Mouse (Mus musculus) neural tube, embryonic 14.5 days (tissue): Measurements from ENCODE around the gene Cwc22. TPM values are rescaled to one million over a fixed set of nuclear protein-coding genes. Genes with fewer than 3 reads are reported as not detected.

Experiments
- ATAC-seq: fragments of 200-750 bp; cut with Nextera tagmentation; 2 replicates; pipeline ENCODE4 v1.8.0; 2017; ENCODE audit warnings: low read depth, mild to moderate bottlenecking, moderate TSS enrichment, moderate library complexity
- H3K27ac ChIP-seq: fragments of 300-500 bp; sonication (generic); 2 replicates; pipeline ENCODE4 v1.5.1; 2014; ENCODE audit warnings: low read depth, mild to moderate bottlenecking, control low read depth, low read length, moderate library complexity, mixed read lengths
- H3K27me3 ChIP-seq: fragments of 300-500 bp; sonication (generic); 2 replicates; pipeline ENCODE4 v1.6.1; 2014; ENCODE audit warnings: low read length; ENCODE audit not compliant: control insufficient read depth, insufficient read depth
- H3K36me3 ChIP-seq: fragments of 300-500 bp; sonication (generic); 2 replicates; pipeline ENCODE4 v1.6.1; 2014; ENCODE audit warnings: low read length, mixed read lengths; ENCODE audit not compliant: control insufficient read depth, insufficient read depth
- H3K4me1 ChIP-seq: fragments of 300-500 bp; sonication (generic); 2 replicates; pipeline ENCODE4 v1.6.1; 2014; ENCODE audit warnings: low read length; ENCODE audit not compliant: control insufficient read depth, insufficient read depth
- H3K4me2 ChIP-seq: fragments of 300-500 bp; sonication (generic); 2 replicates; pipeline ENCODE4 v1.6.1; 2014; ENCODE audit warnings: mild to moderate bottlenecking, low read depth, low read length, control low read depth
- H3K4me3 ChIP-seq: fragments of 300-500 bp; sonication (generic); 2 replicates; pipeline ENCODE4 v1.5.1; 2014; ENCODE audit warnings: low read depth, low read length, control low read depth, mixed read lengths
- H3K9ac ChIP-seq: fragments of 300-500 bp; sonication (generic); replicated peaks from 2 replicates; pipeline ENCODE4 v1.6.1; 2014; ENCODE audit warnings: low read depth, mild to moderate bottlenecking, control low read depth, low read length, mixed read lengths
- H3K9me3 ChIP-seq: fragments of 300-500 bp; sonication (generic); 2 replicates; pipeline ENCODE4 v1.6.1; 2016; ENCODE audit warnings: low read length; ENCODE audit not compliant: control insufficient read depth
- WGBS: fragments of 180-500 bp; shearing (Covaris S2); extraction: QIAGEN DNeasy Blood & Tissue Kit; methylation state at CpG from one replicate; pipeline ENCODE4 v1.1.7; 2014; 5-methylcytosine and 5-hydroxymethylcytosine counted together
- polyA plus RNA-seq: library from polyadenylated mRNA; unstranded; fragments of >200 nt; fragmentation: Nextera tagmentation; extraction: Ambion mirVana; gene quantifications from 2 replicates; pipeline ENCODE4 v1.2.1, GENCODE M21; 2014

Cwc22 gene
- polyA plus RNA-seq, 1 experiment from 2014 or later = 17.3 TPM

GRCm38 (mm10) chr2:77941944-77942343, 4.2 kb downstream of the Cwc22 start:
- Histone ChIP-seq H3K4me3 (no peak overlapping the region), H3K4me1 (peaks cover 6% of the 10 kb centered on the region), H3K9me3 (no peaks in the 10 kb centered on the region), H3K27ac (no peak overlapping the region), H3K4me2 (no peak overlapping the region), H3K9ac (no peak overlapping the region), H3K36me3 (no peaks in the 10 kb centered on the region), H3K27me3 (no peaks in the 10 kb centered on the region)
- ATAC-seq = no peak
- WGBS = 96% methylated on average over 2 of the region's 2 CpGs

DNA sequence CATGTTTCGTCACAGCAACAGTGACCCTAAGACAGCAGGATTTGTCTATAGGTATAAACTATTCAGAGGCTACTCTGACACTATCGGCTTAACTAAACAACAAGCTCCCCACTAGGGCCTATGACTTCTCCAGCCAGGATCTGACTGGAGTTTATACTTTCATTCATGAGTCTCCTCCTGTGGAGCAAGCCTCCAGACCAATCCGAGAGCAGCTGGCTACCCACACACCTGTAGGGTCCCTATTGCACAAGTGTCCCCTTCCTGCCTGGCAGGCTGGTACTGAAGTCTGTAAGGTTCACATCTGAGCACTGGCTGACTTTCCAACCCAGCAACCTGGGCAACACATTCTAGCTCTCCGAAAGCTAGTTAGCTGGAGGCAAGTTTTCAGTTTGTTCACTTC, 7.9 kb downstream of the Cwc22 start:
- no peak overlapping the region for H3K27ac ChIP-seq
- WGBS = 95% methylated on average over 4 of the region's 4 CpGs
- H3K27me3 ChIP-seq = no peaks in the 10 kb centered on the region
- no peak overlapping the region for H3K9ac ChIP-seq
- ATAC-seq = no peak
- no peak overlapping the region for H3K4me3 ChIP-seq
- no peak overlapping the region for H3K4me2 ChIP-seq
- H3K9me3 ChIP-seq = no peaks in the 10 kb centered on the region
- no peaks in the 10 kb centered on the region for H3K4me1 ChIP-seq
- no peaks in the 10 kb centered on the region for H3K36me3 ChIP-seq

DNA sequence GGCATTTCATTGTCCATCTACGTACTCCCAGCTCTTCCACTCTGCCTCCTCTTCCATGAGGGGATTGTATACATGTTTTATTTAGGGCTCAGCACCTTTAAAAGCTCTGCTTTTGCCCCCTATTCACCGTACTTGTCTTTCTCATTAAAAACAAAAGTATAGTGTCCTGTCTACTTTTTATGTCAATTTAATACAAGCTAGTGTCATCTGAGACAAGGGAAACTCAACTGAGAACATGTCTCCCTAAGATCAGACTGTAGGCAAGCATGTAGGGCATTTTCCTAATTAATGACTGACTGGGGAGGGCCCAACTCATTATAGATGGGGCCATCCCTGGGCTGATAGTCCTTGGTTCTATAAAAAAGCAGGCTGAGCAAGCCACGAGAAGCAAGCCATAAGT, 8.4 kb downstream of the Cwc22 start:
- no peaks in the 10 kb centered on the region for H3K36me3 ChIP-seq
- WGBS = 83% methylated on average over 3 of the region's 3 CpGs
- no peak for ATAC-seq

DNA sequence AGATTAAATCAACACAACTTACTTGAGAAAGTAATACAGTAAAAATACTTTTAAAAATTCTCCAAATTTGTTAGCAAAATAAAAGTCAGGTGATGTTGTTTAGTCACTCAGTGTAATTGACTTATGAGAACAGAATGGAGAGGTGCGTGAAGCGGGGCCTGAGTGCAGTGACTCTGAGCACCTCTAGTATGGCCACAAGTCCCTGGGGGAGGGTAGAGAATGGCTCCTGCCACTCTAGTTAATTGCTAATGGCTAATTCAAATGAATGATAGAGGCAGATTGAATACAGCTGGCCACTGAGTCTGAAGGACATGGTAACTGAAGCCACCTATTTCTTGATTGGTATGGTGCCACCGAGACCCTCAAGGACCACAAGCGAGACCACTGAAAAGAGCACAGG, 12.0 kb downstream of the Cwc22 start:
- no peak overlapping the region for H3K27ac ChIP-seq
- 82% methylated on average over 4 of the region's 4 CpGs for WGBS
- H3K27me3 ChIP-seq = no peaks in the 10 kb centered on the region
- no peaks in the 10 kb centered on the region for H3K4me1 ChIP-seq
- no peaks in the 10 kb centered on the region for H3K9me3 ChIP-seq
- H3K4me3 ChIP-seq = no peak overlapping the region
- no peak for ATAC-seq
- no peak overlapping the region for H3K9ac ChIP-seq
- H3K4me2 ChIP-seq = no peak overlapping the region
- peaks cover 13% of the 10 kb centered on the region for H3K36me3 ChIP-seq

More for the DNA sequence above, 8.4 kb downstream of the Cwc22 start:
- Histone ChIP-seq H3K4me1 (no peaks in the 10 kb centered on the region), H3K27me3 (no peaks in the 10 kb centered on the region), H3K9me3 (no peaks in the 10 kb centered on the region), H3K9ac (no peak overlapping the region), H3K4me2 (no peak overlapping the region), H3K4me3 (no peak overlapping the region), H3K27ac (no peak overlapping the region)

- 75% methylated on average over 2 of the region's 2 CpGs for WGBS
- H3K9me3 ChIP-seq = no peaks in the 10 kb centered on the region
- no peak overlapping the region for H3K27ac ChIP-seq
- peaks cover 18% of the 10 kb centered on the region for H3K36me3 ChIP-seq
- no peak overlapping the region for H3K9ac ChIP-seq
- no peak overlapping the region for H3K4me3 ChIP-seq
- ATAC-seq = no peak
- no peaks in the 10 kb centered on the region for H3K4me1 ChIP-seq
- no peak overlapping the region for H3K4me2 ChIP-seq
- H3K27me3 ChIP-seq = no peaks in the 10 kb centered on the region
Measured at GRCm38 (mm10) chr2:77933630-77934029, 12.5 kb downstream of the Cwc22 start.

- Histone ChIP-seq H3K4me2 (no peak overlapping the region), H3K27me3 (no peaks in the 10 kb centered on the region), H3K4me3 (no peak overlapping the region), H3K4me1 (no peaks in the 10 kb centered on the region), H3K36me3 (peaks cover 22% of the 10 kb centered on the region), H3K27ac (no peak overlapping the region), H3K9ac (no peak overlapping the region), H3K9me3 (no peaks in the 10 kb centered on the region)
- ATAC-seq = no peak
- 100% methylated on average over 1 of the region's 1 CpGs for WGBS
Measured at GRCm38 (mm10) chr2:77931958-77932357, 14.2 kb downstream of the Cwc22 start.

DNA sequence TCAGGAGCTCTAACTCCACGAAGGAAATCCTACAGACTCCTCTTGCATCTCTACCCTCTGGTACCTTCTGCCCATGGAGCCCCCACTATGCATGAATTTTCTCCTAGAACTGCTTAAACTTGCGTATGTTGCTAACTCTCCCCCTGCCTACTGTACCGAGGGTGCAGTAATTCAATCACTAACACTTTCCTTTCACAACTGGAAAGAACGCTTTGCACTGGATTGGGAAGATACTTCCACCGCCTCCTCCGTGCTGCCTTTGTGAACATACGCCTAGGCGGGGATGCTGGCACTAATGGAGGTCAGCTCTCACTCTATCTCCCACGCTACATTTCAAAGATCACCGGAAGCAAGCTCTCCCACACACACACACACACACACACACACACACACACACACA, 17.8 kb downstream of the Cwc22 start:
- no peaks in the 10 kb centered on the region for H3K4me1 ChIP-seq
- ATAC-seq = no peak
- H3K36me3 ChIP-seq = peaks cover 34% of the 10 kb centered on the region
- H3K9me3 ChIP-seq = no peaks in the 10 kb centered on the region
- no peak overlapping the region for H3K9ac ChIP-seq
- H3K27ac ChIP-seq = no peak overlapping the region
- WGBS = 97% methylated on average over 10 of the region's 10 CpGs
- H3K27me3 ChIP-seq = no peaks in the 10 kb centered on the region
- H3K4me2 ChIP-seq = no peak overlapping the region
- H3K4me3 ChIP-seq = no peak overlapping the region

- no peak for ATAC-seq
- Histone ChIP-seq H3K36me3 (peaks cover 31% of the 10 kb centered on the region; the same call in 1 of the 2 replicates), H3K27ac (no peak overlapping the region), H3K4me2 (no peak overlapping the region), H3K4me3 (no peak overlapping the region), H3K4me1 (no peaks in the 10 kb centered on the region), H3K27me3 (no peaks in the 10 kb centered on the region), H3K9me3 (no peaks in the 10 kb centered on the region), H3K9ac (no peak overlapping the region)
- 87% methylated on average over 7 of the region's 7 CpGs for WGBS
Measured at GRCm38 (mm10) chr2:77926468-77926867, 19.7 kb downstream of the Cwc22 start.

- ATAC-seq = no peak
- no peaks in the 10 kb centered on the region for H3K27me3 ChIP-seq
- no peak overlapping the region for H3K27ac ChIP-seq
- H3K4me1 ChIP-seq = no peaks in the 10 kb centered on the region
- no peak overlapping the region for H3K4me3 ChIP-seq
- peaks cover 34% of the 10 kb centered on the region; the same call in 1 of the 2 replicates for H3K36me3 ChIP-seq
- H3K9me3 ChIP-seq = no peaks in the 10 kb centered on the region
- H3K4me2 ChIP-seq = no peak overlapping the region
- whole genome bisulfite sequencing = 93% methylated on average over 2 of the region's 2 CpGs
- no peak overlapping the region for H3K9ac ChIP-seq
Measured at GRCm38 (mm10) chr2:77925997-77926396, 20.2 kb downstream of the Cwc22 start.
